Mouse (Mus musculus): ENCODE results near the gene Mmp14. TPM values are rescaled to one million over a fixed set of nuclear protein-coding genes. Genes with fewer than 3 reads are reported as not detected.

Mmp14 gene
- polyA plus RNA-seq, 1 experiment, result 15.9 TPM

GRCm38 (mm10) chr14:54409057-54409645, 22.3 kb upstream of the Mmp14 start:
- WGBS, result 69% methylated on average over 7 of the region's 7 CpGs
- TF ChIP-seq CTCF (IDR thresholded peaks at IDR 0.05; ENCODE audit: borderline replicate concordance, insufficient read depth, low read depth, low read length) (no peak), POLR2A (IDR thresholded peaks at IDR 0.05; ENCODE audit: borderline replicate concordance, insufficient read depth, low read length) (no peak)
- H3K27me3 ChIP-seq (ENCODE audit: control insufficient read depth, insufficient read depth, low read length), result no peaks in the 10 kb centered on the region

DNA sequence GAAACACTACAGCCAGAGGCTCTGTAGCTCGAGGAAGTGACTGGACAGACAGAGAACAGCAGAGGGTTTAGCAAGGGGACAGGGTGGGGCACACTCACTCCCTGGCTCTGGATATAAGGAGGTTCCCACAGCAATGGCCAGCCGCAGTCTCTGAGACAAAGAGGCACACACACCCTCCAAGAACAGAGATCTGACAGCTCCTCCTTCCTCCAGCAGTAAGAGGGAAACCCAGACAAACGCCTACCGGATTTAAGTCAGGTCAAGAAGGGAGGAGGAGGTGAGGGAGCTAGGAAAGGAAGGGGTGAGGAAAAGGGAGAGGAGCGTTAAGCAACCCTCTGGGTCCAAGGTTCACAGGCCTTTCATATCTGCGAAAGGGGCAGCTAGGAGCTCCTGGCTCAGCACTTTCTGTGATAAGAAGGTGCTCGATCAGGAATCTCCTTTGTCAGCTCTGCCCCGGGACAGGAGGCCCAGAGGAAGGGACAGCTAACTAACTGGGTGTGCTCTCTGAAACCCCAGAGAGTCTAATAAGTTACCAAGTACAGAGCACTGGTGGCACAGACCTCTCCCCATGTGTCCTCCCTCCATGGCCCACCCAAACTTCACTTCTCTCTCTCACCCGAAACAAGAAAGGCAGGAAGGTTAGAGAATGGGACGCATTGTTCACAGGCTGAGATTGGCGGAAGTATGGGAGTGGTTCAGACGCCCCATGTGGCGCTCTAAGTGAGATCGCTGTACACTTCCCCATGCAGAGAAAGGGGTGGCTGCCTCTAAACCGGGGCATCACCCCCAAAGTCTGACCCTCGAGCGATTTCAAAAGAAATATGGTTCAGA, 21.2 kb upstream of the Mmp14 start:
- Histone ChIP-seq H3K4me3 (replicated peaks; ENCODE audit: insufficient read depth, low read depth, low read length) (no peak overlapping the region), H3K27ac (ENCODE audit: insufficient read depth, low read length) (no peak overlapping the region), H3K27me3 (ENCODE audit: control insufficient read depth, insufficient read depth, low read length) (no peaks in the 10 kb centered on the region), H3K4me1 (ENCODE audit: control insufficient read depth, insufficient read depth, low read length) (no peaks in the 10 kb centered on the region)
- 55% methylated on average over 17 of the region's 17 CpGs for WGBS
- TF ChIP-seq POLR2A (IDR thresholded peaks at IDR 0.05; ENCODE audit: borderline replicate concordance, insufficient read depth, low read length) (no peak), CTCF (IDR thresholded peaks at IDR 0.05; ENCODE audit: borderline replicate concordance, insufficient read depth, low read depth, low read length) (no peak)
- DNase-seq, result no peak

More at GRCm38 (mm10) chr14:54409057-54409645, 22.3 kb upstream of the Mmp14 start:
- no peak for DNase-seq
- Histone ChIP-seq H3K4me1 (ENCODE audit: control insufficient read depth, insufficient read depth, low read length) (no peaks in the 10 kb centered on the region), H3K4me3 (replicated peaks; ENCODE audit: insufficient read depth, low read depth, low read length) (no peak overlapping the region), H3K27ac (ENCODE audit: insufficient read depth, low read length) (no peak overlapping the region)

GRCm38 (mm10) chr14:54412000-54412576, 19.3 kb upstream of the Mmp14 start:
- no peak for TF ChIP-seq POLR2A (IDR thresholded peaks at IDR 0.05; ENCODE audit: borderline replicate concordance, insufficient read depth, low read length)
- no peak for TF ChIP-seq CTCF (IDR thresholded peaks at IDR 0.05; ENCODE audit: borderline replicate concordance, insufficient read depth, low read depth, low read length)
- no peak for DNase-seq
- 44% methylated on average over 9 of the region's 9 CpGs for WGBS

GRCm38 (mm10) chr14:54412629-54413170, 18.7 kb upstream of the Mmp14 start:
- H3K4me3 ChIP-seq (replicated peaks; ENCODE audit: insufficient read depth, low read depth, low read length), result no peak overlapping the region
- TF ChIP-seq CTCF (IDR thresholded peaks at IDR 0.05; ENCODE audit: borderline replicate concordance, insufficient read depth, low read depth, low read length), result peak; percentile 71; the same call in 1 of the 2 replicates
- TF ChIP-seq POLR2A (IDR thresholded peaks at IDR 0.05; ENCODE audit: borderline replicate concordance, insufficient read depth, low read length), result no peak
- no peak overlapping the region for H3K27ac ChIP-seq (ENCODE audit: insufficient read depth, low read length)
- WGBS, result 59% methylated on average over 2 of the region's 2 CpGs
- H3K4me1 ChIP-seq (ENCODE audit: control insufficient read depth, insufficient read depth, low read length), result no peaks in the 10 kb centered on the region
- peak in 1 of 2 experiments; percentile 24 for DNase-seq
- no peaks in the 10 kb centered on the region; the same call in 1 of the 2 replicates for H3K27me3 ChIP-seq (ENCODE audit: control insufficient read depth, insufficient read depth, low read length)

More at GRCm38 (mm10) chr14:54412000-54412576, 19.3 kb upstream of the Mmp14 start:
- H3K4me3 ChIP-seq (replicated peaks; ENCODE audit: insufficient read depth, low read depth, low read length), result no peak overlapping the region
- no peaks in the 10 kb centered on the region for H3K27me3 ChIP-seq (ENCODE audit: control insufficient read depth, insufficient read depth, low read length)
- H3K4me1 ChIP-seq (ENCODE audit: control insufficient read depth, insufficient read depth, low read length), result no peaks in the 10 kb centered on the region
- no peak overlapping the region for H3K27ac ChIP-seq (ENCODE audit: insufficient read depth, low read length)

DNA sequence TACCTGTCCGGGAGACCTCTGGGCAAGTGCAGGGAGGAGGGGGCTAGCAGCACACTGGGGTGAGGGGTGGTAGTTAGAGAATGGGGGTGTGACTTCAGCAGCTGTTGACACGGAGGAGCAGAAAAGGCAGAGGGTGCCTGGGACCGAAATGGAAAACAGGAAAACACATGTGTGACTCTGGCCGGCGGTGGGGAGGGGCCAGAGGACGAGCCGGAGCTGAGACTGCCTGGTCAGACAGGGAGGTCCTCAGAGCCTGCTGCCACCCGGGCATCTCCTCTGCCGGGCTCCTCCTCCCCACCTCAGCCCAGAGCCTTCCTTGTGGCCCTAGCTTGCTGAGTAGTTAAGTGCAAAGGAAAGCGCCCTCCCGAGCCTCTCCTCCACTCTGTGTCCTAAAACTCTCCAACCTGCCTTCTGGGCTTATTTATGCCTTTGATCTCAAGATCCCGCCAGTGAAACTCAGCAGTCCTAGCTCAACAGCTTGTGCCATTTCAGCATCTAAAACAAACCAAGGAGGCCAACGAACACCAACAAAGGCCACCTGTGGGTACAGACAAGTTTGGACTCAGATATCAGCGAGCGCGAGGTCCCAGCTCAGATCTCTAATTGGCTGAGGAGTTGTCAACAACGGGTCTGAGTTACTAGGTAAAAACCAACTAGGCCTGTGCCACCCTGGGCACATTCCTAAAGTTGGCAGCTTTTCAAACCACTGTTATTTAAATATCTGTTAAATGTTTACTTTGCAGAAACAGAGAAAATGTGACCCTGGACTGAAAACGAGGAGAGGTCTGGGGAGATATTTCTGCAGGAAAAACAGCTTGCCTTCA, 17.3 kb upstream of the Mmp14 start:
- Histone ChIP-seq H3K27ac (ENCODE audit: insufficient read depth, low read length) (no peak overlapping the region), H3K4me3 (replicated peaks; ENCODE audit: insufficient read depth, low read depth, low read length) (no peak overlapping the region), H3K4me1 (ENCODE audit: control insufficient read depth, insufficient read depth, low read length) (no peaks in the 10 kb centered on the region), H3K27me3 (ENCODE audit: control insufficient read depth, insufficient read depth, low read length) (no peaks in the 10 kb centered on the region; the same call in 1 of the 2 replicates)
- TF ChIP-seq CTCF (IDR thresholded peaks at IDR 0.05; ENCODE audit: borderline replicate concordance, insufficient read depth, low read depth, low read length) (no peak), POLR2A (IDR thresholded peaks at IDR 0.05; ENCODE audit: borderline replicate concordance, insufficient read depth, low read length) (no peak)
- DNase-seq, result no peak
- 19% methylated on average over 18 of the region's 18 CpGs for WGBS

- no peak for DNase-seq
- H3K4me1 ChIP-seq (ENCODE audit: control insufficient read depth, insufficient read depth, low read length), result no peaks in the 10 kb centered on the region
- no peak overlapping the region for H3K27ac ChIP-seq (ENCODE audit: insufficient read depth, low read length)
- 31% methylated on average over 13 of the region's 13 CpGs for WGBS
- TF ChIP-seq POLR2A (IDR thresholded peaks at IDR 0.05; ENCODE audit: borderline replicate concordance, insufficient read depth, low read length), result no peak
- H3K4me3 ChIP-seq (replicated peaks; ENCODE audit: insufficient read depth, low read depth, low read length), result no peak overlapping the region
- no peaks in the 10 kb centered on the region; the same call in 1 of the 2 replicates for H3K27me3 ChIP-seq (ENCODE audit: control insufficient read depth, insufficient read depth, low read length)
Observed at GRCm38 (mm10) chr14:54415241-54416020, 16.0 kb upstream of the Mmp14 start.

Data from cerebellum, adult 2 months (tissue).